Mouse (Mus musculus) heart, adult 18-20 months (tissue): ENCODE measurements at regions not wholly inside any gene's neighbourhood (a gene's known extent, or its start where the extent isn't known, plus 50 kb on each side); places are given as distances from the start of the nearest gene placed in this dataset.

Experiments used
- DNase-seq, 2 experiments: peaks; one replicate each; pipeline ENCODE4 v3.0.0; 2021 to 2022; ENCODE audit warnings: mixed read lengths in 1 of 2

DNA sequence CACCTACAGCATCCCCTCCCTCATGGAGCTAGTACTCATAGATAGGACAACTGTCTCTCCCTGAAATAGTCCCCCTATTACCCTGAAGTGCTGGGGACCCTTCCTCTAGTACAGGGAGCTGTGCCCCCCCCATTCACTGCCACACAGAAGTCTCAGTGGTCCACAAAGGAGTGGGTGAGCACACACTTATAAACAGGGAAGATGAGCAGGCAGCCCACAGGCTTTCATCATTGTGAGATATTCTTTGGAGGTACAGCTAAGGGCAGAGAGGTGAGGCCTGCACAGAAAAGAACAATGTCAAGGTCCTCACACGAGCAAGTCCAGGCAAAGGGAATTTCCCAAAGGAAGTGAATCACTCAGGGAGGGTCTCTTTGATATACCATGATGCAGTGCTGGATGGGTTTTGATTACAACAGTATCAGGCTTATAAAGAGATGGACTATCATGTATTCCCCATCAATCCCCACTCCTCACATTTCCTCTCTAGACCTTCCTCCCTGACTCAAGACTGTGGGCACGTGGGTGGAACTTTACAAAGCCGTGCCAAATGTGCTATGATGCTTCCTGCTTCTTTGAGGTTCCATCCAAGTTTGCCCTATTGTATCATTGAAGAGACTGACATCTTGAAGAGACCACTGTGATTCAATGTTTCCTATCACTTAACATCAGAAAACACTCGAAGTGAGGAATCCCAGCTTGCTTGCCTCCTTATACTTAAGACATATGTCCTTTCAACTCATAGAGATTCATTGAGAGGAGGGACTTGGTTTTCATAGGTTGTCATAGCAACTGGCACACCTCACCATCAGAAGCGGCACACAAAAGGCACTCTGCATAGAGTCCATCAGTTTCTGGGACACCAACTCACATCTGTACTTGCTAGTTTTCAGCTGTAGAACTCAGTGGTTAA lies 104.2 kb upstream of the Bcl6 start:
- DNase-seq: no peak

GRCm38 (mm10) chr16:24092136-24092535 lies 103.5 kb upstream of the Bcl6 start:
- DNase-seq: no peak

- no peak for DNase-seq
Measured at GRCm38 (mm10) chr16:24090981-24091380, 102.3 kb upstream of the Bcl6 start.

DNA sequence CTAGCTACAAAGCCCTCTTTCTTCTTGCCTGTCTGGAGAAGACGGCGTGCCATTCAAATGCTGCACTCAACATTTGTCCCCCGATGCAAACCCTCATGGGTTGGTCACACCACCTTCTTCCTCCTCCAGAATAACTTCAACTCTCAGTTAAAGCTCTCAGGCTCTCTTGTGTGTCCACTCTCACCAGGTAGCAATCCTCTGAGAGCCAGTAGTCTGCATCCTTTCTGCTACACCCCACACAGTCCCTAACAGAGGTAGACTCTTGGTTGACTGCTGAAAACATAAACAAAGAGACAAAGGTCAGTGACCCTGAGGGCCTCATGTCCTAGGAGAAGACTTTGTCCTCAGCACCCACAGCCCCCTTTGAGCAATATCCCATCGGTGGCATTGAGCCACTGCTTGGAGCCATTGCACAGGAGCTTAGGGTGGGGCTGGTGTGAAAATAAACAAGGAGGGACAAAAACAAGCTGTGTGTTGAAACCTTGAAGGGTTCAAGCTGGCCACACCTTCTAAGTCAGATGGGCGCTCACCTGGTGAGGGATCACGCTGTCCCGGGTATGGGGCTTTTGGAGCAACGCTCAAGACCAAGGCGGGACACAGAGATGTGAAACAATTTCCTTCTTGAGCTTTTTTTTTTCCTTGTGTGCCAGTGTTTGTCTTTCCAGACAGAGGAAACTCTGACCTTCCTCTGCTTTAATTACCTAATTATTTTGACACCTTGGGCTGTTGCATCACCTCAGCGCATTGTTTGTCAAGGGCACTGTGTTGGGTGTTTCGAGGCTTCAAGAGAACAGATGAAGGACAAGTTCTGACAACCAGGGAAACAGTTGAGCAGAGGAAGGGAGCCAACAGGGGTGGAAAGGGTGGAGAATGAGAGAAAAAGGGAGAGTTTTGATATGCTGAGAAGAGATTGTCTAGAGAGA lies 101.4 kb upstream of the Bcl6 start:
- DNase-seq: no peak

- DNase-seq: peak in 1 of 2 experiments; percentile 11
Measured at GRCm38 (mm10) chr16:24083966-24084365, 95.3 kb upstream of the Bcl6 start.

GRCm38 (mm10) chr16:24080471-24080870 lies 91.8 kb upstream of the Bcl6 start:
- DNase-seq: no peak

GRCm38 (mm10) chr16:24078622-24079021 lies 90.0 kb upstream of the Bcl6 start:
- no peak for DNase-seq

- DNase-seq: no peak
Measured at GRCm38 (mm10) chr16:24077428-24077827, 88.8 kb upstream of the Bcl6 start.

DNA sequence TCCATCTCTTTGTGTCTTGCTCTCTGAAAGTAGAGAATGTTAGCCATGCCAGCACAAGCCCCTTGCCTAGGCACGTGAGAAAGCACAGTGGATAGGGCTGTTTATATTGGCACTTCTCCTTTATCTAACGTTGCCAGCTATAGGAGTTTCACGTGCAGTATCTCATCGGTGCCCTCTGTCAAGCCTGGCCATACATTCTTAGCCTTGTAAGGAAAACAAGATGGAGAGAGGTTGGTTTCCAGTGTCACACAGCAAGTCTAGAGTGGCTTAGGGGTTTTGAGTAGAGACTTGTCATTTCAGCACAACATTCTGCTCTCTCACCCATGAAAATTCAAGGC lies 88.1 kb upstream of the Bcl6 start:
- DNase-seq: no peak

GRCm38 (mm10) chr16:24076109-24076798 lies 87.6 kb upstream of the Bcl6 start:
- peak in 1 of 2 experiments; percentile 47 for DNase-seq

DNA sequence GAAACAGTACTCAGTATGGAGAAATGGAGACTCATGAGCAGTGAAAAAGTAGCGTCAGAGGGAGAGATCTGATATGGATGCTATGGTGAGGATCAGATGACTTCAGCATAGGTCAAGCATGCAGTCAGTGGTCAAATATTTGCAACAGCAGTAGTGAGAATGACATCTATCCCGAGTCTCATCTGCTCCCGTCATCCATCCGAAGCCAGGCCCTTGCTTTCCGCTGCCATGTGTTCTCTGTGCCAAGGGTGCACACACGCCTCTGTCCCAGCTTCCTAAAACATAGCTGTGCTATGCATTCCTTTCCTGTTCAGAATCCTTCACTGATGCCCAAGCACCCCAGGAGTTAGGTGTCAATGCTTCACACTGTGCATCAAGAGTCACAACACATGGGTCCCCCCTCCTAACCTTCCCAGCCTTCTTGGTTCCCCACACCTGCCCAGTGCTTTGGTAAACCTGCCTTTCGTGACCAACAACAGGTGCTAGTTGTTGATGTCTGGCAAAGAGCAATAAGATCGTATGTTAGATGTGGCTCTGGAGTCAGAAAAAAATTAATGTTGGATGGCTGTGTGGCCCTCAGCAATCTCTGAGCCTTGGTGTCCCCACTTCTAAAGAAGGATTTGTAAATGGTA lies 85.1 kb upstream of the Bcl6 start:
- no peak for DNase-seq

DNA sequence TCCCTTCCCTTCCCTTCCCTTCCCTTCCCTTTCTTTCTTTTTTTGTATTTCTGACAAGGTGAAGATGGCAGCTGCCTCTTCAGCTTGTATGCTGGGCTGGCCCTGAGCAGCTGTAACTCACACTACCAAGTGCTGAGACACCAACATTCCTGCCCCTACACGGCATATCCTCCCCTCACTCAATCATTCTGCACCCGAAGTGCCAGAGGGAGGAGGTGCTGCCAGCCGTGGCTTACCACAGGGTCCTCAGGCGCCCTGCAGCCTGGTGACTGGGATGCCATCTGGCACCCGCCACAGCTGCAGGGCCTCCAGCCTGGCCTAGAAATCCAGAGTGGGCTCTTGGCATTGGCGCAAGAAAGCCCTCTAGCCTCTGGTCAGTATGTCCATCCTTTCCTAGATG lies 84.4 kb upstream of the Bcl6 start:
- no peak for DNase-seq

GRCm38 (mm10) chr16:24069411-24069810 lies 80.8 kb upstream of the Bcl6 start:
- DNase-seq: no peak

- DNase-seq: no peak
Measured at GRCm38 (mm10) chr16:24068250-24068813, 79.7 kb upstream of the Bcl6 start.

GRCm38 (mm10) chr16:24062314-24062713 lies 73.7 kb upstream of the Bcl6 start:
- no peak for DNase-seq

DNA sequence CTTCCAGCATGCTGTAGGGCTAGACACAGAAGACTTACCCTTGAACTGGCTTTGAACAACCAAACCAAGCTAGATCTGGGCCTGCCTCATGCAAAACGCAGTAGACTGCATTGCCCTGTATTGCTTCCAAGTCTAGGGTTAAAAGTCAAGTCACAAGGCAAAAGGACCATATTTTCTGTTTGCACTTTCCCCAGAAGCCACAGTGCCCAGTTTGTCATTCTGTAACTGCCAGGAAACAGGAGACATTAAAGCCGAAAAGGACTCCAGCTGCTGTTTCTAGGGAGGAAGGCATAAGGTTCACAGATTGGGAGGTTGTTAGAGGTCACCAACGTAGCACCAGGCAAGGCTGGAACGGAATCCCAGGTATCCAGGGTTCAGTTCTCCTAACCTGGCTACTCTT lies 72.8 kb upstream of the Bcl6 start:
- DNase-seq: no peak

DNA sequence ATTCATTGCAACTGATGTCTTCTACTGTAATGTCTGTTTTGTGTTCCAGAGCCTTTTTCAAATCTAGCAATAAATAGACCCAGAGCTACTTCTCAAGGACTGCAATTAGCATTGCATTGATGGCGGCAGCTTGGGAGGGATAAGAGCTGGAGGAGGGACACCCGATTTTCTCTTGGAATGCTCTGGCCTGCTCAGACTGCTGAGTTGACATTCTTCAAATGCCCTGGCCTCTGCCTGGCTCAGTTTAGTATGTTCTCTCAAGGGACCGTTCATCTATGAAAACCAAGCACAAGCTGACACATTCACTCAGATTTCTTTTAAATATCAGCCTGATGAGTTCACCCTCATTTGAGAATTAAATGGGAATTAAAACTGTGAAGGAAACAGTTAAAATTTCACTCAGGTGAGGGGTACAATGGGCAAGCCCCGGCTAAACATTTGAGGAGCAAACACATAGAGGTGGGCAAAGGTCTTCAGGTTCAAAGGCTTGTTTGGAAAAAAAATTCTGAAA lies 70.5 kb upstream of the Bcl6 start:
- DNase-seq: no peak

- DNase-seq: peak; percentile 3 to 9
Measured at GRCm38 (mm10) chr16:24056885-24057531, 68.4 kb upstream of the Bcl6 start.

DNA sequence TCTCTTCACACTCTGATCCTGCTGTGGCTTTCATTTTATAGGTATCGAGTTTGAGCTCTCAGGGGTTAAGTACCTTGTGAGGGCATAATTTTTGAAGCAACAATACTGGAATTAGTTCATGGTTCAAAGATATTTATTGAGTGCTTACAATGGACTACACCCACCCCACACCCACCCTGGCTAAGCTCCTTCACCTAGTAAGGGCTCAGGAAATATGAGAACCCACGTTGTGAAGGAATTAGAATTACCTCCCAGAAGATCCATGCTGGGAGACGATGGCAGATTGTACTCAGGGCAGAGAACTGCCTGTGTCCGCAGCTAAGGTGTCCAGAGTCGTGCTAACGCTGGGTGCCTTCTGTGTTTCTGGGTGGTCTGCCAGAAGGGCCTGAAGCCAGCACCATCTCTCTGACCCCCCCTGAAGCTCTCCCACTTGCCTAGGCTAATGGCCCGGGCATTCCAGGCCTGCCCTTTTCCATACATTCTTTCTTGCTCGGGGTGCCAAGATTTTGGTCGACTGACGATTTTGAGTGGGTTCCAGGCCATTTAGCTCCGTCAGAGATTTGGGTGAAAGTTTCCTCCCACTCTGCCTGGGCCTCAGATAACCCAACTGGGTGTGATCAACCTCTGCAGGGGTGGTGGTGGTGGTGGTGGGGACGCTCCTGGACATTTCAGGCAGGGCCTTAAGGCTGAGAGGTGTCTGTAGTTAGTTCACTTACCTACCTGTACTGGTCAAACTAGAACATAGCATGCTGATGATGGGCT lies 67.7 kb upstream of the Bcl6 start:
- DNase-seq: no peak

GRCm38 (mm10) chr16:24054293-24054692 lies 65.6 kb upstream of the Bcl6 start:
- DNase-seq: no peak
